24 mouse cellular contexts compared by ENCODE assay signal in genomic region chr4:97865410-97865953, GRCm38 (mm10).
A peak's percentile ranks its signal among the peaks of the same experiment; 100 is the strongest.
DNase-seq lines count a peak whose midpoint lies in the region; ATAC-seq and TF ChIP-seq lines count a peak whose summit lies in the region.
"Had no signal": no experiment of that assay in that cellular context is flagged by ENCODE, and none has a peak within 500 bp of the region (broad histone marks: within the 10 kb centered on the region; RNA-seq: fewer than 3 reads in every experiment).

No protein-coding gene starts in this region.

- no peak overlapping the region for H3K4me2 ChIP-seq in heart, embryonic 11.5 days
- no peak overlapping the region for H3K4me2 ChIP-seq in midbrain, embryonic 14.5 days (ENCODE audit: low read length)
- no peak overlapping the region for H3K4me2 ChIP-seq in midbrain, embryonic 16.5 days (ENCODE audit: low read length)
- H3K4me2 ChIP-seq in forebrain, embryonic 16.5 days (ENCODE audit: low read length) = no peak overlapping the region
- H3K4me2 ChIP-seq: embryonic facial prominence, embryonic 13.5 days; kidney, embryonic 15.5 days; limb, embryonic 13.5 days; liver, embryonic 12.5 days had no signal

- H3K4me3 ChIP-seq in heart, adult 2 months = no peak overlapping the region
- H3K4me3 ChIP-seq in heart, embryonic 11.5 days (ENCODE audit: low read depth, low read length) = no peak overlapping the region
- H3K4me3 ChIP-seq in midbrain, embryonic 14.5 days (replicated peaks; ENCODE audit: low read depth, low read length) = no peak overlapping the region
- H3K4me3 ChIP-seq in midbrain, embryonic 16.5 days (ENCODE audit: low read depth, low read length) = no peak overlapping the region
- no peak overlapping the region for H3K4me3 ChIP-seq in forebrain, embryonic 16.5 days (replicated peaks; ENCODE audit: low read length)
- H3K4me3 ChIP-seq in cerebellum, adult 2 months (replicated peaks; ENCODE audit: insufficient read depth, low read depth, low read length) = no peak overlapping the region
- H3K4me3 ChIP-seq: embryonic facial prominence, embryonic 13.5 days; erythroblast, embryonic 14.5 days; kidney, embryonic 15.5 days; limb, embryonic 13.5 days; liver, embryonic 12.5 days had no signal

- H3K36me3 ChIP-seq in heart, adult 2 months (ENCODE audit: control insufficient read depth, insufficient read depth, low read length) = peaks cover 11% of the 10 kb centered on the region
- no peaks in the 10 kb centered on the region for H3K36me3 ChIP-seq in heart, embryonic 11.5 days (ENCODE audit: control insufficient read depth, insufficient read depth, low read length)
- H3K36me3 ChIP-seq in midbrain, embryonic 14.5 days (ENCODE audit: control insufficient read depth, insufficient read depth, low read length) = no peaks in the 10 kb centered on the region
- no peaks in the 10 kb centered on the region for H3K36me3 ChIP-seq in midbrain, embryonic 16.5 days (ENCODE audit: control insufficient read depth, insufficient read depth, low read length)
- H3K36me3 ChIP-seq in forebrain, embryonic 16.5 days (ENCODE audit: control insufficient read depth, insufficient read depth) = no peaks in the 10 kb centered on the region
- H3K36me3 ChIP-seq: embryonic facial prominence, embryonic 13.5 days; kidney, embryonic 15.5 days; limb, embryonic 13.5 days; liver, embryonic 12.5 days had no signal

- TF ChIP-seq EP300 in heart, adult 2 months (IDR thresholded peaks at IDR 0.05; ENCODE audit: insufficient read depth, low read depth, low read length) = no peak

- ATAC-seq in heart, embryonic 11.5 days (replicated peaks; ENCODE audit: insufficient number of reproducible peaks, low FRiP score, low TSS enrichment) = no peak
- peak; percentile 44; the same call in 1 of the 2 replicates for ATAC-seq in midbrain, embryonic 14.5 days (ENCODE audit: low FRiP score, low TSS enrichment)
- no peak for ATAC-seq in midbrain, embryonic 16.5 days
- no peak for ATAC-seq in forebrain, embryonic 16.5 days
- ATAC-seq: liver, embryonic 12.5 days had no signal

- peaks cover 24% of the 10 kb centered on the region for H3K4me1 ChIP-seq in heart, adult 2 months (ENCODE audit: control insufficient read depth, insufficient read depth, low read length)
- peaks cover 18% of the 10 kb centered on the region for H3K4me1 ChIP-seq in heart, embryonic 11.5 days (ENCODE audit: control insufficient read depth, insufficient read depth, low read length)
- H3K4me1 ChIP-seq in midbrain, embryonic 14.5 days (ENCODE audit: control insufficient read depth, insufficient read depth, low read length) = peaks cover 8% of the 10 kb centered on the region; the same call in 1 of the 2 replicates
- H3K4me1 ChIP-seq in midbrain, embryonic 16.5 days (ENCODE audit: control insufficient read depth, insufficient read depth, low read length) = peaks cover 15% of the 10 kb centered on the region
- peaks cover 26% of the 10 kb centered on the region for H3K4me1 ChIP-seq in forebrain, embryonic 16.5 days (replicated peaks; ENCODE audit: control insufficient read depth, insufficient read depth, low read length)
- peaks cover 4% of the 10 kb centered on the region; the same call in 1 of the 2 replicates for H3K4me1 ChIP-seq in cerebellum, adult 2 months (ENCODE audit: control insufficient read depth, insufficient read depth, low read length)

- no peak for DNase-seq in heart, adult 2 months
- peak; percentile 71 for DNase-seq in midbrain, embryonic 14.5 days
- peak; percentile 52 for DNase-seq in retina, embryonic 14.5 days (ENCODE audit: low spot score)
- DNase-seq in cerebellum, adult 2 months = no peak
- DNase-seq: adrenal gland, adult 8-10 months; cerebellum, adult 8-10 months; cerebellum, postnatal 36 days; embryo, embryonic 11 days; kidney, adult 11 months; kidney, postnatal 36 days; layer of hippocampus, postnatal 36 days; lung, adult 18-20 months; lung, postnatal 10 days; thymus, adult 2 months; thymus, postnatal 4 days had no signal

- peak overlapping the region; percentile 97 for H3K27ac ChIP-seq in heart, adult 2 months
- H3K27ac ChIP-seq in heart, embryonic 11.5 days (ENCODE audit: low read depth, low read length) = no peak overlapping the region
- H3K27ac ChIP-seq in midbrain, embryonic 14.5 days (replicated peaks; ENCODE audit: low read depth, low read length) = peak overlapping the region; percentile 10; the same call in 1 of the 2 replicates
- H3K27ac ChIP-seq in midbrain, embryonic 16.5 days (ENCODE audit: low read length) = no peak overlapping the region
- H3K27ac ChIP-seq in forebrain, embryonic 16.5 days (ENCODE audit: low read length) = peak overlapping the region; percentile 50
- no peak overlapping the region for H3K27ac ChIP-seq in cerebellum, adult 2 months (ENCODE audit: insufficient read depth, low read length)
- H3K27ac ChIP-seq: embryonic facial prominence, embryonic 13.5 days; kidney, embryonic 15.5 days; limb, embryonic 13.5 days; liver, embryonic 12.5 days; stomach, postnatal 0 days had no signal

- peaks cover 5% of the 10 kb centered on the region for H3K79me2 ChIP-seq in heart, adult 2 months (replicated peaks; ENCODE audit: control insufficient read depth, insufficient read depth, low read length)

- no peak overlapping the region for H3K9ac ChIP-seq in heart, adult 2 months (ENCODE audit: low read depth, low read length)
- H3K9ac ChIP-seq in heart, embryonic 11.5 days (ENCODE audit: low read depth, low read length) = no peak overlapping the region
- no peak overlapping the region for H3K9ac ChIP-seq in midbrain, embryonic 14.5 days (replicated peaks; ENCODE audit: low read length)
- no peak overlapping the region for H3K9ac ChIP-seq in midbrain, embryonic 16.5 days (ENCODE audit: low read depth, low read length)
- no peak overlapping the region for H3K9ac ChIP-seq in forebrain, embryonic 16.5 days (replicated peaks; ENCODE audit: low read depth, low read length)
- H3K9ac ChIP-seq: embryonic facial prominence, embryonic 13.5 days; kidney, embryonic 15.5 days; limb, embryonic 13.5 days; liver, embryonic 12.5 days had no signal

- no peak for TF ChIP-seq CTCF in heart, adult 2 months (IDR thresholded peaks at IDR 0.05)
- no peak for TF ChIP-seq CTCF in cerebellum, adult 2 months (IDR thresholded peaks at IDR 0.05; ENCODE audit: borderline replicate concordance, insufficient read depth, low read depth, low read length)

- H3K27me3 ChIP-seq in heart, adult 2 months (ENCODE audit: control insufficient read depth, insufficient read depth, low read length) = no peaks in the 10 kb centered on the region
- H3K27me3 ChIP-seq in heart, embryonic 11.5 days (ENCODE audit: control insufficient read depth, insufficient read depth, low read length) = no peaks in the 10 kb centered on the region
- no peaks in the 10 kb centered on the region for H3K27me3 ChIP-seq in midbrain, embryonic 14.5 days (ENCODE audit: control insufficient read depth, insufficient read depth, low read length)
- H3K27me3 ChIP-seq in midbrain, embryonic 16.5 days (ENCODE audit: control insufficient read depth, insufficient read depth, low read depth, low read length) = no peaks in the 10 kb centered on the region
- H3K27me3 ChIP-seq in forebrain, embryonic 16.5 days (replicated peaks; ENCODE audit: control insufficient read depth, insufficient read depth, low read length) = no peaks in the 10 kb centered on the region
- H3K27me3 ChIP-seq in cerebellum, adult 2 months (ENCODE audit: control insufficient read depth, insufficient read depth, low read length) = no peaks in the 10 kb centered on the region
- H3K27me3 ChIP-seq: embryonic facial prominence, embryonic 13.5 days; kidney, embryonic 15.5 days; limb, embryonic 13.5 days; liver, embryonic 12.5 days had no signal

- 91% methylated on average over 3 of the region's 3 CpGs for WGBS in heart, adult 2 months
- WGBS in heart, embryonic 11.5 days (ENCODE audit: insufficient replicate concordance) = 84% methylated on average over 3 of the region's 3 CpGs
- 29% methylated on average over 3 of the region's 3 CpGs for WGBS in midbrain, embryonic 14.5 days
- 43% methylated on average over 3 of the region's 3 CpGs for WGBS in midbrain, embryonic 16.5 days
- WGBS in forebrain, embryonic 16.5 days = 18% methylated on average over 3 of the region's 3 CpGs
- 69% methylated on average over 3 of the region's 3 CpGs for WGBS in cerebellum, adult 2 months

- intact Hi-C loops in heart, adult 2 months (cut with DNase I) = loop anchor here (5.0 kb wide), 1 partner anchor 137 kb away; no protein-coding TSS in a partner anchor

- TF ChIP-seq POLR2A in heart, adult 2 months (IDR thresholded peaks at IDR 0.05; ENCODE audit: insufficient read depth, low read depth, low read length) = no peak
- no peak for TF ChIP-seq POLR2A in cerebellum, adult 2 months (IDR thresholded peaks at IDR 0.05; ENCODE audit: borderline replicate concordance, insufficient read depth, low read length)

- H3K9me3 ChIP-seq in heart, embryonic 11.5 days (replicated peaks; ENCODE audit: control insufficient read depth, low read length) = no peaks in the 10 kb centered on the region
- no peaks in the 10 kb centered on the region for H3K9me3 ChIP-seq in midbrain, embryonic 14.5 days (ENCODE audit: control insufficient read depth, low read length)
- no peaks in the 10 kb centered on the region for H3K9me3 ChIP-seq in midbrain, embryonic 16.5 days (replicated peaks; ENCODE audit: control insufficient read depth, low read length, poor library complexity, severe bottlenecking)
- no peaks in the 10 kb centered on the region for H3K9me3 ChIP-seq in forebrain, embryonic 16.5 days (ENCODE audit: control insufficient read depth, low read length)
- H3K9me3 ChIP-seq: embryonic facial prominence, embryonic 13.5 days; kidney, embryonic 15.5 days; limb, embryonic 13.5 days; liver, embryonic 12.5 days had no signal

Comparison
In these comparisons a context has a peak if more than half of its experiments do, and no peak if none do; other contexts are left out.
1. H3K27ac ChIP-seq: peak in heart, adult 2 months (single experiment), midbrain, embryonic 14.5 days (single experiment) and forebrain, embryonic 16.5 days (single experiment); none in heart, embryonic 11.5 days (single experiment), midbrain, embryonic 16.5 days (single experiment) and cerebellum, adult 2 months (single experiment).
2. DNase-seq: peak in midbrain, embryonic 14.5 days (single experiment) and retina, embryonic 14.5 days (single experiment); none in heart, adult 2 months (0 of 2) and cerebellum, adult 2 months (0 of 2).